Mouse (Mus musculus): ENCODE data around the gene Dcbld1.
"Not testable (repeated sequence)": the region's sequence is repeated elsewhere in the genome, so short reads cannot be mapped to it uniquely, and the experiment has no call there.

Dcbld1 gene

DNA sequence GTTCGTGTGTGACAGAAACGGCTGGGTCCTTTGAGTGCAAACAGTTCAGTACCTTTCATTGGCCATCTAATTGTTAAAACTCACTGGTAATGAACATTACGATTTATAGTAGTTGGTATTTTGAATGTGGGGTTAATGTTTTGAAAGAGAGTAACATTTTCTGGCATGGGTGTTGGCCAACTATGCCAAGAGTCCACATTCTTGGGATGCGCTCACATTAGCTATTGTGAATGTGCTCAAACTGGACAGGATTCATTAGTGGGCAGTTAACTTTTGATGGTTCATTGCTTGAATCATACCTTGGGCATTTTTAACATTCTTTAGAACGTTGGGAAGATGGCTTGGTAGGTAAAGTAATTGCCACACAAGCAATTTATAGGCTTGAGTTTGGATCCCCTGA, 30.7 kb downstream of the Dcbld1 start:
- no peak for DNase-seq

DNA sequence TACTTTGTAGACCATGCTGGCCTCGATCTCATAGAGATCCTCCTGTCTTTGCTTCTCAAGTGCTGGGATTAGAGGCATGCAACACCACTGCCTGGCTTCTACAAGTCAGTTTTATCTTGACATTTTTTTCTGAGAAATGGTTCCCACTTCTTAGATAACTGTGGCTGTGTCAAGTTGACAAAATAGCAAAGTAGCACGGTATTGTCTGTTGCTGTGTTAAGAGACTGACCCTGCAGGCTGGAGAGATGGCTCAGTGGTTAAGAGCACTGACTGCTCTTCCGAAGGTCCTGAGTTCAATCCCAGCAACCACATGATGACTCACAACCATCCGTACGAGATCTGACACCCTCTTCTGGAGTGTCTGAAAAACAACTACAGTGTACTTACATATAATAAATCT, 35.5 kb downstream of the Dcbld1 start:
- DNase-seq, result no peak

DNA sequence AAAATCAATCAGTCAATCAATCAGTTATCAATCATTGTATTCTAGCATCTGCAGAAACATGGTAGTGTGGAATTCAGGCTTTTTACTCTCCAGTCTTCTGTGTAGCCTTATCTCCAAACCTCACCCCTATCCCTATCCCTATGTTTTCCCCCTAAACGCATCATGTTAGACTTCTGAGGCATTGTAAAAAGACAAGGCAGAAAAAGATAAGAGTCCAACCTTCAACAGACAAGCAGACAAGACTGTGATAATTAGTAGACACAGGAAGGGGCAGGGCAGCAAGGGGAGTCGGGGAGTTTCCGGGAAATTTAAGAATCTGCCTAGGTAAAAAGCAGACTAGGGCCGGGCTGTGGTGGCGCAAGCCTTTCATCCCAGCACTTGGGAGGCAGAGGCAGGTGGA, 38.0 kb downstream of the Dcbld1 start:
- no peak for DNase-seq

DNA sequence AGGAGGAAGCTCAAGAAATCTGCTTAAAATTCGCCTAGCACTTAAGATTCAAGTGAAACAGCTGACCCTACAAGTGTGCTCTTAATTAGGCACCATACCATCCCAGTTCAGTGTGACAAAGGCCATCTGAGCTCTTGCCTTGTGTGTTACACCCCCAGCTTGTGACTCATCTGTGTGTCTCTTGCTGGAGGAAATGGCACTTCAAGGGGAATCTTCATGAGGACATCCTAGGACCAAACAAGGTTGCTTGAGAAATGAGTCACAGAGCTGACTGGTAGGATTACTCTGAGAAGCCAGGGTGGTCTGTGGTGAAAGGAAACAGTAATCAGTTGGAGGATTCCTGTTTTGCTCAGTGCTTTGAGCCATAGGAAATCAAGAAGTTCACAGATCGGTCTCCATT, 39.6 kb downstream of the Dcbld1 start:
- no peak for DNase-seq

DNA sequence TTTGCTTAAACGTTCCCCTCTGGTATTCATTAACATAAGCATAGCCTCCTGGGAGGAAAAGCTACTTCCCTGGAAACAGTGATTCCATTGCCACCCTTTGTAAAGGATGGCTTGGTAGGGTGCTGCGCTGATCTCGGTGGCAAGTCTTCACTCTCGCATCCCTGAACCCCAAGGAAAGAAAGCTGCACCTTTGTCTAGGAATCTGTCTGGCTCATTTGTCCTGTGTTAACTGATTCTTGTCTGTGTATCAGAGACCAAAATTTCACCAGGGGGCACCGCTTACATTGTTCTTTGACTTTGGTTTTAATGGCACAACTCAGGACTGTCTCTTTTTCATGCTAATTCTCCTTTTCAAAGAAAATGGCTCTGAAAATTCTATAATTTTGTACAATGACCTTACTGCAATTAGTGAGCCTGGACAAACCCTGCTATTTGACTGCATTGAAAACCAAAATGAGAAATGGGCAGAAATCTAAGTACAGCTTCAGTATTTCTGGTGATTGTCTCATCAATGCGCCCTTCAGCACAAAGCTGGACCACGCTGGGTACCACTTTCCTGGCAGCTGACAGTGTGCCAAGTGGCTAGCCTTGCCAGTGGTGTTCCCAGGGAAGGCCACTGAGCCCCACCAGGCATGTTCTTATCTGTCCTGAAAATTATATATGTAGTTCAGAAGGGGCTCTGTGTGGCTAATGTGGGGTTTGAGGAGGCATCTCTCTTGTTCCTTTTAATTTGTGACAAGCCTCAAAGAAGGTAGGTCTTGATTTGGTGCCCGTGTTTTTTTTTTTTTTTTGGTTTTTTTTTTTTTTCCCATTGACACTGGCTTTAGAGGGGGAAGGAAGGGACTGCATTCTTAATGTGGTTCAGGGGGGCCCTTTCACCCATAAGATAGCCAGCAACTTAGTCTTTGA, 40.8 kb downstream of the Dcbld1 start:
- peak; percentile 8 to 15 for DNase-seq

DNA sequence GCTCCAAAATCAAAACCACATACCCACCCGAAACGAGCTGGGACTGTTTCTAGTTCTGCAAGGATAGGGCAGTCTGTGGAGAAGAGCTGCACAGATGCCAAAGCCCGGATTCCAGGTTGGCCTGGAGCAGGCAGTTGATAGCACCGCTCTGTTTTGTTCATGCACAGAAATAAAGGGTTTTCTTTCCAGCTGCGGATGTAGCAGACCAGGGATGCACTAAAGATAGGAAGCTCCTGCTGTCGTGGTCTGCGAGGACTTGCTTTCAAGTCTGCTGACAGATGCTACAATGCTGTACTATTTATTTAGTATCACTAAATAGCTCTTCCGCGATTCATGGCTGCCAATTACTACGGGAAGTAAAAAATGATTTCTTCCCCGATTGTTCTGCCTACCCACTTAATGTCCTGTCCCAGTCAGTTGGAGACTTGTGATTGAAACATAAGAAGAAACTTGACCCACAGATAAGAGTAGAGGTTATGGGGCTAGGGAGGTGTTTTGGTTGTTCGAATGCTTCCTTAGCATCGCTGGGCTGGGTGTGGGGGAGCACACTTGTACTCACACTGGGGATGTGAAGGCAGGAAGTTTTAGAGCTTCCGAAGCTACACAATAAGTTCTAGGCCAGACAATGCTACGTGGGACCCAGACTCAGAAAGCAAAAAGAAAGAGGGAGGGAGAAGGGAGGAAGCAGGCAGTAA, 41.6 kb downstream of the Dcbld1 start:
- peak; percentile 7 to 10 for DNase-seq

DNA sequence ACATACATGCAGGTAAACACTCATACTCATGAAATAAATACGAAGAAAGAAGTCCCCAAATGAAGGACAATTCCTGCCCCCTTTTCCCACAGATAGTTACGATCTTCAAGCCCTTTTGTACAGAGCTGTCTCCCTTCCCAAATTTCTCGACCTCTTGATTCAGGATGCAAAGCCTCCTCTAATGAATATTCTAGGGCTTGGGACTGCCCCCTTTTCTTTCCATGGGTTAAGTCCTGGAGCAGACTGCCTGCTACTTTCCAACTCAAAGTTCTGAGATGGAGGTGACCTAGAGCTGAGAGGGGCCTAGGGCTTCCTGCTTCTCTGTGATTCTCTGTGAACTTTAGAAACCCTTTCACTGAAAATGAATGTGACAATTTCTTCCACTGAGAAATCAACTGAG, 43.2 kb downstream of the Dcbld1 start:
- no peak for DNase-seq

DNA sequence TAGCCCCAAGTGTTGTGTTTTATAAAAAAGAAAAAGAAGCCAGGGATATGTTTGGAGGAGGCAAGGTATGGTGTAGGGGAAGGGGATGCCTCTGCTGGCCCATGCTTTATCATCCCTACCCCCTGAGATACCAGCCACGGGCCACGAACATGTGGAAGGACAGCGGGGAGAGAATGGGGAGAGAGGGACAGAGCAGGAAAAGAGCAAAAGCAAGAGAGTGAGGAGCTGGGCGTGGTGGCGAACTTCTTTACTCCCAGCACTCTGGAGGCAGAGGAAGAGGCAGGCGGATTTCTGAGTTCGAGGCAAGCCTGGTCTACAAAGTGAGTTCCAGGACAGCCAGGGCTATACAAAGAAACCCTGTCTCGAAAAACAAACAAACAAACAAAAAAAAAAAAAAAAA, 44.1 kb downstream of the Dcbld1 start:
- not testable (repeated sequence) for DNase-seq

DNA sequence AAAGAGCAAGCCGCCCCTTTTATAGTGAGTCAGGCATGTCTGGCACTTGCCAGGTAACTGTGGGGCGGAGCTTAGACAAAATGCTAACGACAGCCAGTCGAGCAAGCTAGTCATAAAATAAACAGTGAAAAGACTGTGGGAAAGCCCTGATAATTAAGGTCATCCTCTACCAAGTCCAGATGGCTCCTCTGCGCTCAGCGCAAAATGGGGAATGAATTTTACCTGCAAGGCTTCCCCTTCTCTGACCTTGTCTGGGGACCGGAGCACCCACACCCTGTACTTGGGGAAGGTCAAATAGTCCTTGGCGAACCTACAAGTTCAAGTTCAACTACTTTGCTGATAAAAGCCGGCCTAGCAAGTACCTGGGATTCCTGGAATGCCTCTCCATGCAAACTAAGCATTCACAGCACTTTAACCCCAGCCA, 44.6 kb downstream of the Dcbld1 start:
- DNase-seq, result no peak

DNA sequence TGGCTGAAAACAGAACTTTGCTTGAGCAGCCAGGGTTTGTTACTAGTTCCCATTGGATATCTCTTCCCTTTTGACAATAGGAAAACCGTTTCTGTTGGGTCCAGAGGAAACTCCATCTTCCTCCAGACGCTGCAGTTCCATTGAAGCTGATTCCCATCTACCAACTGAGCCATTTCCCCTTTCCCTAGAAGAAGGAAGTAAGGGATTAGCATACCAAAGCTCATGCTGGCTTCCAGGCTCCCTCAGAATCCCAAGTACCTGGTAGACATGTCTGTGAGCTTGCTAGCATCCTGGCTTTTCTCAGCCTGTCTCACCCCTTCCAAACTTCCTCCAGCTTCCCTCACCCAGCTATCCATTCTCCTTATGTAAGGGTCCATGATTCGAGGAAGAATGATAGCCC, 45.4 kb downstream of the Dcbld1 start:
- DNase-seq, result no peak

DNA sequence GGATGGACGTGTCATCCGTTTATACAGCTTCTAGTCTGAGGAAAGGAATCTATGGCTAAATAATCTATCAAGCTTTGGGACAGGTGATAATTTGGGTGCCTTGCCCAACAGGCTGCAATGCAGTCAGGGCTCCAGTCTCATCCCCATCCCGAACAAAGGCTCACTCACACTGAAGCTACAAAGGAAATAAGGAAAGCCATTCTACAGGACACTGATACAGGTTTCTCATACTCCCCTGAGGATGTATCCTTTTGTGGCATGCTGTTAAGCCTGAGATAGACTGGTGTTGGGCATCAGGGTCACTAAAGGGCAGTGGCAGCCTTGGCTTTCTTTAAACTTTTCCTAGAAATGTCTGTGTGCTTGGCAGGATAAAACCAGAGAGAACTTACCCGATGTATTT, 46.5 kb downstream of the Dcbld1 start:
- no peak for DNase-seq

DNA sequence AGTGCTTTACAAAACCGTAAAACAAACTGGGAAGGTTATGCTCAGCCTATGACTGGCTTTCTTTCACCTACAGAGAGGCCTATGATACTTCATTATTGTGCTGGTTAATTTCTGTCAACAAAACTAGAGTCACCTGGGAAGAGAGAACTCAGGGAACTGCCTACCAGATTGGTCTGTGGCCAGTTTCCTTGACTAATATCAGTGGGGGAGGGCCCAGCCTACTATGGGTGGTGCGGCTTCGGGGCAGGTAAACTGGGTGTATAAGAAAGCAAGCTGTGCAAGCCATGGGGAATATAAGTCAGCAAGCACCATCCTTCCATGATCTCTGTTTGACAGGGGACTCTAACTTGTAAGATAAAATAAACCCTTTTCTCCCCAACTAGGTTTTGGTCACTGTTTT, 47.2 kb downstream of the Dcbld1 start:
- DNase-seq, result no peak

DNA sequence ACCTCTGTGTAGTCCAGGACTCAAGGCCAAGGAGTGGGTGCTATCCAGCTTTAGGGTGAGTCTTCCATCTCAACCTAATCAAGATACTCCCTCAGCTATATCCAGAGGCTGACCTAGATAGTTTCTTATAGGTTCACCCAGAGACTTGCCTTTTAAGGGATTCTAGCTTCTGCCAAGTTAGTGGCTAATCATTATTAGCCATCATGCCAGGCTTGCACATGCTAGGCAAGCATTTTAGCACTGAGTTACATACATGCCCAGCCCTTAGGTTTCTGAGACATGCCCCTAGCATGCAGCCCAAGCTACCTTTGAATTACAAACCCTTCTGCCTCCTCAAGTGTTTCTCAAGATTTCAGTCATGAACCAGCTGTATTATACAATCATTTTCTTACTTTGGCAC, 47.9 kb downstream of the Dcbld1 start:
- DNase-seq, result no peak

DNA sequence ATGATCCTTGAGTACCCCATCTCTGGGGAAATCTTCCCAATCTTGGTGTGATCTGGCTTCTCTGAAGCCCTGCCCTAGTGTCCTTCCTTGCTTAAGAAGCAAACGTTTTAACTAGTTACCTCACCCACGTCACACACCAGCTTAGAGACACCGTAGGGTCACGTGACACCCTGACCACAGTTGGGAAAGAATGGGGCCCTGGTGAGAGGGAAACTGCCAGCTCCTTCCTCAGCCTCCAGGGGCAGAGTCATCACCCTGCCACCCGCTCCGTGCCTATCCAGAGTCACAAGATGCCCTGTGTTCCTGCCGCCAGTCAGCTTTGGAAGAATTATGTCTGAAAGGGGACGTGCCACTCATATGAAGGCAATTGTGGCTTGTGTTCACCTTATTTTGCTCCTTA, 51.2 kb downstream of the Dcbld1 start:
- no peak for DNase-seq

DNA sequence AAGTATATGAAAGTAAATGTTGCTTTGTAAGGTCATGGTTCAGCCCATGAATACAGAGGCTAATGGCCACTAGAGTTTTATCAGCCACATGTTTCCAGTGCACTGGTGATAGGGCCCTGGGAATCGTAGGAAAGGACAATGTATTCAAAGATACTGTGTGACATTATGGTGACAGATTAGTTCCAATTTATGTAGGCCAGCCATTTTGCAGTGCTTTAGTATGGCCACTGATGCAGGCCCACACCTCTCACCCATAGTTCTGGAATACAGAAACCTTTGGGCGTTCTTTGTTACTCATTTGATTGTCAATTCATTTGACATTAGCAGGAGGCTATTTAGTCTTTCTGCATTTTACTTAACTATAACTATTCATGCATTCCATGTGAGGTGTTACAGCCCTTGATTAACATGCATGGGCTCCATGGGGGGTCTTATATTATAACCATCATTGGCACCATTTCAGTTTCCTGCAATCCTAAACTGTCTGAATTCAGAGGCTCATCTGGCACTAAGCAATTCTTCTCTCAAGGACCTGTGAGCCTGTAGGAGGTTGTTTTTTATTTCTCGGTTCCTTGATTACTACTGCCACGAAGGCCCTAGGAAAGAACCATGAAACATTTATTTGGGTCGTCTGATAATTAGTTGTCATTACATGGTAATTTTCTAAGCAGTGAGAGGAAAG, 54.6 kb downstream of the Dcbld1 start:
- no peak for DNase-seq

DNA sequence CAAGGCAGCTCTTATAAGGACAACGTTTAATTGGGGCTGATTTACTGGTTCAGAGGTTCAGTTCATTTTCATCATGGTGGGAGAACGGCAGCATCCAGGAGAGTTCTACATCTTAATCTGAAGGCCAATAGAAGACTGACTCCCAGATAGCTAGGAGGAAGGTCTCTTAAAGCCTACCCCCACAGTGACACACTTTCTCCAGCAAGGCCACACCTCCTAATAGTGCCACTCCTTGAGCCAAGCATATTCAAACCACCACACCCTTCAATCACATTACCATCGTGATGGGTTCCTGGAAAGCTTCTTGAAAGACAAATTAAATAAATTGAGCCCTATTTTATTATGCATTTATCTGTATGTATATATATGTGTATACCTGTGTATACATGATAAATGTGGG, 55.8 kb downstream of the Dcbld1 start:
- DNase-seq, result no peak

DNA sequence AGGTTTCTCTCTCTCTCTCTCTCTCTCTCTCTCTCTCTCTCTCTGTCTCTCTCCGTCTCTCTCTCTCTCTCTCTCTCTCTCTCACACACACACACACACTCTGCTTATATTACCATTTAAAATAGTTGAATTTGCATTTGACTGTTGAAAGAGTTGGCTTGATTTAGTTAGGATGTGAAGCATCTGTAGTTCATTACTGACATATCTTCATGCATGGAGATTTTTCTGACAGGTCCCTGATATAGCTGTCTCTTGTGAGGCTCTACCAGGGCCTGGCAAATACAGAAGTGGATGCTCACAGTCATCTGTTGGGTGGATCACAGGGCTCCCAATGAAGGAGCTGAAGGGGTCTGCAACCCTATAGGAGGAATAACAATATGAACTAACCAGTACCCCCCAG, 59.0 kb downstream of the Dcbld1 start:
- DNase-seq, result not testable (repeated sequence)

DNA sequence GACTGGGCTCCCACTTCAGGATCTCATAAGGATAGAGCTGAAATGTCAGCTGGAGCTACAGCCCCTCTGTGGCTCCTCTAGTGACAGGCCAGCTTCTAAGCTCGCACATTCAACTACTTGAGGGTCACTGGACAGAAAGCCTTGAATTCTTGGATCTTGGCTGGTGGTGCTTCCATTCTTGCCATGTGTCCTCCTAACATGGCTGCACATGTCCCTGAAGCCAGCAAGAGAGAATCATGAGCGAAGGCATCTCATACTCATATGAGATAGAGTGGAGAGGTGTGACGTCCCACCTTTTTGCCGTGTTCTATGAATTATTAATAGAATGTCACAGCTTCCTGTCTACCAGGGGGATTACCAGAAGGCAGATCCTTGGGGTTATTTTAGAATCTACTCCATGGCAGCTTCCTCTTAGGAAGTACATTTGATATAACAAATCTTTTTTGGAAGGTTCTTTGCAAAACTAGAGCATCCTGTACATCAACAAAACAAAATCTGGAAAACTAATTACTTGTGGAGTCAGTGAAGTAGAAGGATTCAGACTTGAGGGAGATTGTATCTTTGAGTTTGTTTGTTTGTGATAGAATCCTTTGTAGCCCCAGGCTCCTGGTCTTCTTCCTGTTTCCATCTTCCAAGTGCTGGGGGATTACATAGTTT, 60.6 kb downstream of the Dcbld1 start:
- no peak for DNase-seq

DNA sequence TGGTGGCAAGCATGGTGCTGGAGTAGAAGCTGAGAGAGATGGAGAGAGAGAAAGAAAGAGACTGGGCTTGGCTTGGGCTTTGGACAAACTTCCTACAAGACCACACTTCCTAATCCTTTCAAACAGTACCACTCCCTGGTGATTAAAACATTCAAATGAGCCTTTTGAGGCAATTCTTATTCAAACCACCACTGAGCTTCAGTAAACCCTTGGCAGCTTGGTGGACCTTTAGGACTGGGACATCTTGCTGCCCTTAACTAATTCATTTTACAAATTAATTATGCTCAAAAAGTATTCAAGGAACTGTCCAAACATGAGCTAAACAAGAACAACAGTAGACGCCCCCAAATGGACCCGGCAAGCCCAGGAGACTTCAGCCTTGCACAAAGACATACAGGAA, 62.5 kb downstream of the Dcbld1 start:
- no peak for DNase-seq

DNA sequence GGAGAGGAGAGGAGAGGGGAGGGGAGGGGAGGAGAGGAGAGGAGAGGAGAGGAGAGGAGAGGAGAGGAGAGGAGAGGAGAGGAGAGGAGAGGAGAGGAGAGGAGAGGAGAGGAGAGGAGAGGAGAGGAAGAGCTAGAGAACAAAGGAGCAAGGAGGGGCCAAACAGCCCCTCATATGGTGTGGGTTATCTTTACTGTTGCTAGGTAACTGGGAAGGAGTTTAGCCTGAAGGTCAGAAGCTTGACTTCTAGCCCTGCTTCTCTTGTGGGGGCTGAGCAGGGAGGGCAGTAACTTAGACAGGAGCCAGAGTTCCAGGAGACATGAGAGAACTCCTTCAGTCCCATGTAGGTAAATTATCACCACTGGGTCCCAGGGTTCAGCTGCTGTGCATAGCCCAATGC, 65.1 kb downstream of the Dcbld1 start:
- not testable (repeated sequence) for DNase-seq

DNA sequence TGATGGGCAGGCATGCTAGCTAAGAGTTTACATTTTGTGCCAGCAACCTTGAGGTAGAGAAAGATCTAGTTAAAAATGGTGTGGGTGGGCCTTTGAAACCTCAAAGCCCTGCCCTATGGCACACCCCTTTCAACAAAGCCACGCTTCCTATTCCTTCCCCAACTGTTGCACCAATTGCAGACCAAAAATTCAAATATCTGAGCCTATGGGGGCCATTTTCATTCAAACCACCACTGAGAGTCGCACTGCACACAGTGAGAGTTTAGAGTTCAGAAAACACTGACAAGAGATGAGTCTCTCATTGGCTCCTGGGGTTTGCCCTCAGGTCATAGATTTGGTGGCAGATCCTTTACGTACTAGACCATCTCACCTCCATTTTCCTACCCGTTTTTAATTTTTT, 68.3 kb downstream of the Dcbld1 start:
- DNase-seq, result no peak

DNA sequence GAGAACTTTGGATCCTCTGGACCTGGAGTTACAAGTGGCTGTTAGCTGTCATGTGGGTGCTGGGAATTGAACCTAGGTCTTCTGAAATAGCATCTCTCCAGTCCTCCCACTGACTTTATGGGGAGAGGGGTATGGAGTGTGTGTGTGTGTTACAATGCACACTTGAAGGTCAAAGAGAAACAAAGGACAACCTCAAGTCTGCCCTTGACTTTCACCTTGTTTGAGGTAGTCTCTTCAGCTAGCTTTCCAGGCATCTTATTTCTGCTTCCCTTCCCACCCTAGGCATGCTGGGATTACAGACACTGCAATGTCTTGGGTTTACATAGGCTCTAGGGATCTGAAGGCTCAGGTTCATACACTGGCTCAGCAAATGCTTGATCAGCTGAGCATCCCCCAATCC, 68.9 kb downstream of the Dcbld1 start:
- DNase-seq, result no peak

DNA sequence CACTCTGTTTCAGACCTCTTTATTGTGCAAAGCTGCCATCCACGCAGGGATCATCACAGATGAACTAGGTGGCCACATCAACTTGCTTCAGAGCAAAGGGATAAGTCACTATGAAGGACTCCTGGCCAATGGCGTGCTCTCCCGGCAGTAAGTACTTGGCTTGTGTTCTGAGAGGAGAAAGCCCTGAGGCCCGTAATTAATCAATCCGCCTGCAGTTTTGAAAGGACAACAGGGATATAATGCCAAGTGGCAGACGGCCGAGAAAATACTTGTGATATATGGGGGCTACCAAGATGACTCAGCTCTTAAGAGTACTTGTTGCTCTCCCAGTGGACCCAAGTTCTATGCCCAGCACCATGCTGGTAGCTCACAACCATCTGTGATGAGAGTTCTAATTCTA, 71.2 kb downstream of the Dcbld1 start:
- DNase-seq, result no peak

All from cerebellum, adult 18-20 months (tissue).